Mouse (Mus musculus) forebrain, postnatal 0 days (tissue): ENCODE data around the gene Slc6a11. TPM values are rescaled to one million over a fixed set of nuclear protein-coding genes. Genes with fewer than 3 reads are reported as not detected.

Source experiments
- ATAC-seq: fragments of 200-750 bp; cut with Nextera tagmentation; 2 replicates; pipeline ENCODE4 v1.8.0; 2017; ENCODE audit warnings: mild to moderate bottlenecking, moderate library complexity
- DNase-seq: peaks from one replicate; pipeline ENCODE4 v3.0.0-alpha.2; 2015
- H3K27ac ChIP-seq: fragments of 300-500 bp; sonication (generic); 2 replicates; pipeline ENCODE4 v1.5.1; 2014; ENCODE audit warnings: low read depth, mild to moderate bottlenecking, antibody characterized with exemption, low read length, moderate library complexity, mixed read lengths
- H3K27me3 ChIP-seq: fragments of 300-500 bp; sonication (generic); 2 replicates; pipeline ENCODE4 v1.6.1; 2014; ENCODE audit warnings: mild to moderate bottlenecking, low read length, mixed read lengths; ENCODE audit not compliant: insufficient read depth
- H3K36me3 ChIP-seq: fragments of 300-500 bp; sonication (generic); 2 replicates; pipeline ENCODE4 v1.6.1; 2014; ENCODE audit warnings: mild to moderate bottlenecking, moderate library complexity; ENCODE audit not compliant: insufficient read depth
- H3K4me1 ChIP-seq: fragments of 300-500 bp; sonication (generic); 2 replicates; pipeline ENCODE4 v1.6.1; 2014; ENCODE audit warnings: antibody characterized with exemption; ENCODE audit not compliant: insufficient read depth
- H3K4me2 ChIP-seq: fragments of 300-500 bp; sonication (generic); 2 replicates; pipeline ENCODE4 v1.6.1; 2014; ENCODE audit warnings: low read depth, mild to moderate bottlenecking, moderate library complexity
- H3K4me3 ChIP-seq: fragments of 300-500 bp; sonication (generic); 2 replicates; pipeline ENCODE4 v1.5.1; 2014; ENCODE audit warnings: low read depth, low read length, mixed read lengths
- H3K9ac ChIP-seq: fragments of 300-500 bp; sonication (generic); 2 replicates; pipeline ENCODE4 v1.6.1; 2014; ENCODE audit warnings: mild to moderate bottlenecking
- H3K9me3 ChIP-seq: fragments of 300-500 bp; sonication (generic); 2 replicates; pipeline ENCODE4 v1.6.1; 2016; ENCODE audit warnings: low read length
- CTCF ChIP-seq: sonication (generic); IDR thresholded peaks from 2 replicates; pipeline ENCODE4 v1.5.1; 2016; ENCODE audit warnings: antibody characterized with exemption, control low read depth, low read depth
- WGBS: fragments of 180-500 bp; shearing (Covaris S2); extraction: QIAGEN DNeasy Blood & Tissue Kit; methylation state at CpG from one replicate; pipeline ENCODE4 v1.1.7; 2014; 5-methylcytosine and 5-hydroxymethylcytosine counted together
- polyA plus RNA-seq: library from polyadenylated mRNA; unstranded; fragments of >200 nt; fragmentation: Nextera tagmentation; extraction: Ambion mirVana; gene quantifications from 2 replicates; pipeline ENCODE4 v1.2.1, GENCODE M21; 2015
- total RNA-seq: library from RNA; depleted of rRNA; stranded (reverse); fragments of >200 nt; gene quantifications from 2 replicates; pipeline ENCODE4 v1.2.3, GENCODE M21; 2014

The Slc6a11 gene
- total and polyA plus RNA-seq, 2 experiments from 2014 or later, result 62.9 to 86.9 TPM

- no peaks in the 10 kb centered on the region for H3K4me1 ChIP-seq
- no peak overlapping the region for H3K27ac ChIP-seq
- no peaks in the 10 kb centered on the region for H3K9me3 ChIP-seq
- 35% methylated on average over 9 of the region's 9 CpGs for WGBS
- DNase-seq (peak; percentile 59), ATAC-seq (no peak)
- H3K27me3 ChIP-seq, result no peaks in the 10 kb centered on the region
- peaks cover 8% of the 10 kb centered on the region; the same call in 1 of the 2 replicates for H3K36me3 ChIP-seq
- no peak overlapping the region for H3K4me2 ChIP-seq
- peak; percentile 52 for TF ChIP-seq CTCF
- H3K4me3 ChIP-seq, result no peak overlapping the region
- H3K9ac ChIP-seq, result no peak overlapping the region
Measured at GRCm38 (mm10) chr6:114199200-114199845, 68.3 kb downstream of the Slc6a11 start.

DNA sequence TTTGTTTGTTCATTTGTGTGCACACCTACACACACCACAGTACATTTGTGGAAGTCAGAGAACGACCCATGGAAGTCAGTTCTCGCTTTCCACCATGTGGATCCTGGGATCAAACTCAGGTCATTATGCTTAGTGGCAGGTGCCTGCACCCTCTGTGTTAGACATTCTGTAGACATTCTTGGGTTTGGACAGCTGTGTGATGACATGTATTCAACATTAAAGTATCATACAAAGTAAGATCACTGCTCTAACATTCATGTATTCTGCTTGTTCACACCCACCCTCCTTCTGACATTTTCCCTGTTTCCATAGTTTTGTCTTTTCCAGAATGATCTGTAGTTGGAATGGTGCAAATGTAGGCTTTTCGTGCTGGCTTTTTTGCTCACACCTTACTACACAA lies 73.5 kb downstream of the Slc6a11 start:
- no peaks in the 10 kb centered on the region for H3K27me3 ChIP-seq
- DNase-seq (peak; percentile 17), ATAC-seq (peak; percentile 67)
- no peaks in the 10 kb centered on the region for H3K4me1 ChIP-seq
- H3K27ac ChIP-seq, result no peak overlapping the region
- no peak overlapping the region for H3K4me3 ChIP-seq
- no peak for TF ChIP-seq CTCF
- no peaks in the 10 kb centered on the region for H3K36me3 ChIP-seq
- no peaks in the 10 kb centered on the region for H3K9me3 ChIP-seq
- H3K9ac ChIP-seq, result no peak overlapping the region
- WGBS, result 84% methylated on average over 3 of the region's 3 CpGs
- H3K4me2 ChIP-seq, result no peak overlapping the region

- Histone ChIP-seq H3K9ac (no peak overlapping the region), H3K4me2 (no peak overlapping the region), H3K27me3 (no peaks in the 10 kb centered on the region), H3K36me3 (no peaks in the 10 kb centered on the region), H3K27ac (no peak overlapping the region), H3K4me3 (no peak overlapping the region), H3K4me1 (no peaks in the 10 kb centered on the region), H3K9me3 (no peaks in the 10 kb centered on the region)
- ATAC-seq, result no peak
- 87% methylated on average over 2 of the region's 2 CpGs for WGBS
- no peak for DNase-seq
- no peak for TF ChIP-seq CTCF
Measured at GRCm38 (mm10) chr6:114208296-114208695, 77.3 kb downstream of the Slc6a11 start.

DNA sequence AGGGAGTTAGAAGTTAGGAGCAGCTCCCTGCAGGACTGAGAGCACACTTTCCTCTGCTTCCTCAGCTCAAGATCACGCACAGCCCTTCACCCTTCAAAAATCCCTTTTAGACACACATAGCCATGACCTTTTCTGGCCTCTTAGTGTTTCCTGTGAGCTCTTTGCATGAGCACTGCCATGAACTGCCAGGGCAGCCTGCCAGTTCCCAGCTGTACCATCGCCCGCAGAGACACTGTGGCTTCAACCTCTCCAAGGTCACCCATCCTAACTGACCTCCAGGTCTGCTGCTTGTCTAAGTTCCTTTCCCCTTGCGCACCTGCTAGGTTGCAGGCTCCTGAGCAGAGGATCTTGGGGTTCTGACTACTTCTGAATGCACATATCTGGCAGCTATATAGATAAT lies 83.4 kb downstream of the Slc6a11 start:
- no peaks in the 10 kb centered on the region for H3K27me3 ChIP-seq
- ATAC-seq (no peak), DNase-seq (no peak)
- no peaks in the 10 kb centered on the region for H3K36me3 ChIP-seq
- H3K27ac ChIP-seq, result no peak overlapping the region
- no peak overlapping the region for H3K4me3 ChIP-seq
- H3K4me1 ChIP-seq, result peaks cover 13% of the 10 kb centered on the region; the same call in 1 of the 2 replicates
- 85% methylated on average over 4 of the region's 4 CpGs for WGBS
- TF ChIP-seq CTCF, result no peak
- H3K9me3 ChIP-seq, result no peaks in the 10 kb centered on the region
- H3K9ac ChIP-seq, result no peak overlapping the region
- no peak overlapping the region for H3K4me2 ChIP-seq

DNA sequence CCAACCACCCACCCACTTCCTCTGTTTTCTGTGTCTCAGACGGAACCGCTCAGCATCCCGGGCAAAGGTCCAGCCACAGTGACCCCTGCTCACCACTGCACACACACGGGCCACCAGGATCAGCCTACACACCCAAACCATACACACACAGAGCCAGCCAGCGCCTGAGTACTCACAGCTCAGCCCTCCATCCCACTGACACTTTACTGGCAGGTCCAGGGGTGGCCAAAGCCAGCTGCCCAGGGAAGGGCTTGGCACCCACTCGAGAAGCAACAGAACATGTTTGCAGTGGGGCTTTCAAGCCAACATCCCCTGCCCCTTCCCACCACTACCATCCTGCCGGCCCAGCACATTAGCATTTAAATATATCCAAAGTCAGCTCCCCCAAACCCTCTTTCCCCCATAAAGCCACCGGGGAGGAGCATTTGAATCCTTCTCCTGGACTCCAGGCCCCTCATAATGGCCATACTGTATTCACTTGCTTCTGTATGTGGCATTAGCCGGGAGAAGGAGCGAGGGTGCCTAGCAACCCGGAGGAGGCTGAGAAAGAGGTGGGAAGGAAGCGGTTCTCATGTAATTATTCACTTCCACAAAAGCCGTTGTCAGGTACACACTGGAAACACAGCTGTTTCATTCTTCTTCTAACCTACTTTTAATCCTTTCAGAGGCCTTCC lies 85.8 kb downstream of the Slc6a11 start:
- DNase-seq (peak; percentile 68), ATAC-seq (peak; percentile 94)
- Histone ChIP-seq H3K9me3 (no peaks in the 10 kb centered on the region), H3K4me1 (peaks cover 13% of the 10 kb centered on the region; the same call in 1 of the 2 replicates), H3K9ac (no peak overlapping the region; the same call in 1 of the 2 replicates), H3K36me3 (no peaks in the 10 kb centered on the region), H3K4me3 (no peak overlapping the region), H3K4me2 (no peak overlapping the region), H3K27ac (peak overlapping the region; percentile 72), H3K27me3 (no peaks in the 10 kb centered on the region)
- WGBS, result 24% methylated on average over 13 of the region's 13 CpGs
- no peak for TF ChIP-seq CTCF

DNA sequence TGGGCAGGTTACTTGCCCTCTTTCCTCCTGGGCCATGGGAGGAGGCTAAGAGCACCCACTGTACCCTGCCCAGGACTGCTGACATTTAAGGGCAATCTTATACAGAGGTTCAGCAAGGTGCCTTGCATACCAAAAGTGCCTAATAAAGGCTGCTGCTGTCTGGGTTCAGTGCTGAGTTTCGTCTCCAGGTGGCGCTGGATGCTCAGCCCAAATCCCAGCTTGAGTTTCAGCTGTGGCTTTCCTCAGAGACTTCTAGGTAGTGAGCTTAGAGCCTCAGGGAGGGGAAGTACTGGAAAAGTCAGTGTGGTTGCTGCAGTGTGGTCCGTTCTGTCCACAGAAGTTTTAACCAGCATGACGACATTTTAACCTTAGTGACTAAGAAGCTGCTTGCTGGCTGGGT lies 93.4 kb downstream of the Slc6a11 start:
- no peak overlapping the region for H3K4me3 ChIP-seq
- ATAC-seq (peak; percentile 43; the same call in 1 of the 2 replicates), DNase-seq (peak; percentile 81)
- no peak overlapping the region for H3K4me2 ChIP-seq
- TF ChIP-seq CTCF, result peak; percentile 87
- no peaks in the 10 kb centered on the region for H3K9me3 ChIP-seq
- H3K9ac ChIP-seq, result no peak overlapping the region
- WGBS, result 18% methylated on average over 4 of the region's 4 CpGs
- H3K27ac ChIP-seq, result no peak overlapping the region
- H3K4me1 ChIP-seq, result no peaks in the 10 kb centered on the region
- H3K27me3 ChIP-seq, result no peaks in the 10 kb centered on the region
- H3K36me3 ChIP-seq, result peaks cover 5% of the 10 kb centered on the region; the same call in 1 of the 2 replicates

- Histone ChIP-seq H3K27ac (no peak overlapping the region), H3K4me1 (no peaks in the 10 kb centered on the region), H3K9me3 (no peaks in the 10 kb centered on the region), H3K36me3 (peaks cover 5% of the 10 kb centered on the region; the same call in 1 of the 2 replicates), H3K27me3 (no peaks in the 10 kb centered on the region), H3K4me2 (no peak overlapping the region), H3K9ac (no peak overlapping the region), H3K4me3 (no peak overlapping the region)
- ATAC-seq (no peak), DNase-seq (no peak)
- WGBS, result 2% methylated on average over 2 of the region's 2 CpGs
- TF ChIP-seq CTCF, result no peak
Measured at GRCm38 (mm10) chr6:114227378-114227777, 96.3 kb downstream of the Slc6a11 start.
